Mouse (Mus musculus): ENCODE data around the gene Morn5.
A peak's percentile ranks its signal among the peaks of the same experiment; 100 is the strongest.

Gene Morn5

GRCm38 (mm10) chr2:36071660-36072305 lies 22.5 kb downstream of the Morn5 start:
- DNase-seq (ENCODE audit: low spot score in 2 of 2), result no peak

- DNase-seq (ENCODE audit: low spot score in 2 of 2), result no peak
These were observed 24.5 kb downstream of the Morn5 start for GRCm38 (mm10) chr2:36073781-36074180.

GRCm38 (mm10) chr2:36075210-36075609 lies 26.0 kb downstream of the Morn5 start:
- DNase-seq (ENCODE audit: low spot score in 2 of 2), result no peak

GRCm38 (mm10) chr2:36077160-36077761 lies 28.0 kb downstream of the Morn5 start:
- no peak for DNase-seq (ENCODE audit: low spot score in 2 of 2)

GRCm38 (mm10) chr2:36081446-36081845 lies 32.2 kb downstream of the Morn5 start:
- DNase-seq (ENCODE audit: low spot score in 2 of 2), result no peak

GRCm38 (mm10) chr2:36082802-36083580 lies 33.7 kb downstream of the Morn5 start:
- DNase-seq (ENCODE audit: low spot score in 2 of 2), result no peak

GRCm38 (mm10) chr2:36085041-36085440 lies 35.8 kb downstream of the Morn5 start:
- DNase-seq (ENCODE audit: low spot score in 2 of 2), result no peak

- DNase-seq (ENCODE audit: low spot score in 2 of 2), result no peak
These were observed 39.9 kb downstream of the Morn5 start for GRCm38 (mm10) chr2:36089190-36089589.

GRCm38 (mm10) chr2:36090853-36091741 lies 41.8 kb downstream of the Morn5 start:
- peak; percentile 44 to 71 for DNase-seq (ENCODE audit: low spot score in 2 of 2)

GRCm38 (mm10) chr2:36092748-36093147 lies 43.5 kb downstream of the Morn5 start:
- no peak for DNase-seq (ENCODE audit: low spot score in 2 of 2)

- no peak for DNase-seq (ENCODE audit: low spot score in 2 of 2)
These were observed 44.0 kb downstream of the Morn5 start for GRCm38 (mm10) chr2:36093301-36093700.

GRCm38 (mm10) chr2:36093914-36094475 lies 44.7 kb downstream of the Morn5 start:
- no peak for DNase-seq (ENCODE audit: low spot score in 2 of 2)

- no peak for DNase-seq (ENCODE audit: low spot score in 2 of 2)
These were observed 48.0 kb downstream of the Morn5 start for GRCm38 (mm10) chr2:36097129-36097815.

- DNase-seq (ENCODE audit: low spot score in 2 of 2), result no peak
These were observed 48.8 kb downstream of the Morn5 start for GRCm38 (mm10) chr2:36098021-36098420.

- no peak for DNase-seq (ENCODE audit: low spot score in 2 of 2)
These were observed 50.5 kb downstream of the Morn5 start for GRCm38 (mm10) chr2:36099739-36100138.

- DNase-seq (ENCODE audit: low spot score in 2 of 2), result no peak
These were observed 52.8 kb downstream of the Morn5 start for GRCm38 (mm10) chr2:36101866-36102558.

- DNase-seq (ENCODE audit: low spot score in 2 of 2), result no peak
These were observed 53.3 kb downstream of the Morn5 start for GRCm38 (mm10) chr2:36102559-36102946.

GRCm38 (mm10) chr2:36103069-36103554 lies 53.9 kb downstream of the Morn5 start:
- no peak for DNase-seq (ENCODE audit: low spot score in 2 of 2)

GRCm38 (mm10) chr2:36103555-36104367 lies 54.5 kb downstream of the Morn5 start:
- DNase-seq (ENCODE audit: low spot score in 2 of 2), result no peak

Data from spleen, postnatal 10 days (tissue).